Comparison of ENCODE assay signal across 10 mouse cellular contexts in genomic region chr7:82923220-82924071, GRCm38 (mm10). TPM values are rescaled to one million over a fixed set of nuclear protein-coding genes. Genes with fewer than 3 reads are reported as not detected.
DNase-seq lines count a peak whose midpoint lies in the region; ATAC-seq and TF ChIP-seq lines count a peak whose summit lies in the region.
"Had no signal": no experiment of that assay in that cellular context is flagged by ENCODE, and none has a peak within 500 bp of the region (broad histone marks: within the 10 kb centered on the region; RNA-seq: fewer than 3 reads in every experiment).

No protein-coding gene starts in this region.

- no peaks in the 10 kb centered on the region for H3K4me1 ChIP-seq in hindbrain, embryonic 10.5 days (replicated peaks)
- H3K4me1 ChIP-seq in hindbrain, postnatal 0 days (ENCODE audit: insufficient read depth, low read length), result no peaks in the 10 kb centered on the region
- 0 out of 2 replicates have a peak, but pooled peaks cover 5% of the 10 kb centered on the region for H3K4me1 ChIP-seq in limb, embryonic 11.5 days (ENCODE audit: control insufficient read depth, insufficient read depth, low read length)

- peaks cover 4% of the 10 kb centered on the region; the same call in 1 of the 2 replicates for H3K9me3 ChIP-seq in hindbrain, embryonic 10.5 days
- H3K9me3 ChIP-seq in hindbrain, postnatal 0 days (ENCODE audit: low read length), result no peaks in the 10 kb centered on the region
- H3K9me3 ChIP-seq in limb, embryonic 11.5 days (ENCODE audit: control insufficient read depth, low read length), result no peaks in the 10 kb centered on the region

- no peak overlapping the region for H3K4me3 ChIP-seq in hindbrain, embryonic 10.5 days
- no peak overlapping the region for H3K4me3 ChIP-seq in hindbrain, postnatal 0 days (ENCODE audit: low read length)
- no peak overlapping the region for H3K4me3 ChIP-seq in limb, embryonic 11.5 days (ENCODE audit: low read depth, low read length)

- peak; percentile 47 for DNase-seq in hindbrain, embryonic 10.5 days (ENCODE audit: low spot score)
- no peak for DNase-seq in hindbrain, postnatal 0 days (ENCODE audit: low spot score)
- DNase-seq in embryo, embryonic 10.5 days (ENCODE audit: low spot score), result peak; percentile 73
- DNase-seq in gastrocnemius, postnatal 10 days, result peak; percentile 6
- DNase-seq in limb, embryonic 11.5 days (ENCODE audit: low spot score), result peak; percentile 65
- DNase-seq in ovary, adult 18-20 months (ENCODE audit: low spot score), result no peak
- DNase-seq in cerebellum, adult 9-11 months, result no peak

- ATAC-seq in hindbrain, postnatal 0 days, result no peak
- no peak for ATAC-seq in limb, embryonic 11.5 days (ENCODE audit: insufficient number of reproducible peaks, low FRiP score, low TSS enrichment, low read depth)
- ATAC-seq in megakaryocyte-erythroid progenitor cell, adult 5-6 weeks (replicated peaks; ENCODE audit: low FRiP score, low TSS enrichment, poor library complexity, severe bottlenecking), result no peak
- ATAC-seq: intestine, postnatal 0 days had no signal

- no peaks in the 10 kb centered on the region for H3K27me3 ChIP-seq in hindbrain, embryonic 10.5 days (ENCODE audit: insufficient read depth, poor library complexity, severe bottlenecking)
- no peaks in the 10 kb centered on the region for H3K27me3 ChIP-seq in hindbrain, postnatal 0 days (ENCODE audit: insufficient read depth, low read length)
- no peaks in the 10 kb centered on the region for H3K27me3 ChIP-seq in limb, embryonic 11.5 days (ENCODE audit: control insufficient read depth, insufficient read depth, low read length)
- H3K27me3 ChIP-seq: CH12.LX had no signal

- H3K9ac ChIP-seq in hindbrain, postnatal 0 days (replicated peaks; ENCODE audit: low read length), result no peak overlapping the region
- H3K9ac ChIP-seq in limb, embryonic 11.5 days (ENCODE audit: low read length), result no peak overlapping the region

- no peak overlapping the region for H3K4me2 ChIP-seq in hindbrain, postnatal 0 days (ENCODE audit: low read depth, low read length)
- H3K4me2 ChIP-seq in limb, embryonic 11.5 days (ENCODE audit: low read depth, severe bottlenecking), result no peak overlapping the region

- no peaks in the 10 kb centered on the region for H3K36me3 ChIP-seq in hindbrain, embryonic 10.5 days
- no peaks in the 10 kb centered on the region for H3K36me3 ChIP-seq in hindbrain, postnatal 0 days (ENCODE audit: insufficient read depth, low read length)
- H3K36me3 ChIP-seq in limb, embryonic 11.5 days (ENCODE audit: control insufficient read depth, insufficient read depth, low read length), result no peaks in the 10 kb centered on the region

- TF ChIP-seq CTCF in hindbrain, postnatal 0 days (IDR thresholded peaks at IDR 0.05; ENCODE audit: low read depth), result no peak

- H3K27ac ChIP-seq in hindbrain, embryonic 10.5 days, result no peak overlapping the region
- no peak overlapping the region for H3K27ac ChIP-seq in hindbrain, postnatal 0 days
- H3K27ac ChIP-seq in limb, embryonic 11.5 days (replicated peaks; ENCODE audit: low read depth, low read length), result no peak overlapping the region

- 76% methylated on average over 11 of the region's 11 CpGs for WGBS in hindbrain, embryonic 10.5 days
- WGBS in hindbrain, postnatal 0 days, result 79% methylated on average over 11 of the region's 11 CpGs
- WGBS in limb, embryonic 11.5 days, result 43% methylated on average over 11 of the region's 11 CpGs

RNA-seq across cellular contexts. Expression of gene Mex3b, which starts 56.3 kb away (rescaled TPM):
- polyA plus RNA-seq in hindbrain, embryonic 10.5 days (2016; fragmentation: Nextera tagmentation; extraction: Ambion mirVana), result 24.9 and 27.7 TPM in 2 replicates
- 91.3 and 92.0 TPM in 2 replicates for total RNA-seq in hindbrain, postnatal 0 days (2014; rRNA removed)
- polyA plus RNA-seq in hindbrain, postnatal 0 days (2015; fragmentation: Nextera tagmentation; extraction: Ambion mirVana), result 14.1 and 15.8 TPM in 2 replicates
- total RNA-seq in gastrocnemius, postnatal 10 days (2021), result 1 to 10 TPM; 6.2 to 9.7 TPM
- 47.0 and 47.4 TPM in 2 replicates for polyA plus RNA-seq in limb, embryonic 11.5 days (2014; fragmentation: Nextera tagmentation; extraction: Ambion mirVana)
- 2.6 and 3.1 TPM in 2 replicates for total RNA-seq in megakaryocyte-erythroid progenitor cell, adult 5-6 weeks (2014; fragmentation: Nextera tagmentation)
- 8.4 and 9.8 TPM in 2 replicates for total RNA-seq in megakaryocyte-erythroid progenitor cell, adult 5-6 weeks (2017)

Comparison
In these comparisons a context has a peak if more than half of its experiments do, and no peak if none do; other contexts are left out.
1. DNase-seq: peak in hindbrain, embryonic 10.5 days (single experiment), embryo, embryonic 10.5 days (single experiment), gastrocnemius, postnatal 10 days (single experiment) and limb, embryonic 11.5 days (single experiment); none in hindbrain, postnatal 0 days (single experiment), ovary, adult 18-20 months (single experiment) and cerebellum, adult 9-11 months (single experiment).